Mouse (Mus musculus) limb, embryonic 12.5 days (tissue): Measurements from ENCODE around the gene Psma3. TPM values are rescaled to one million over a fixed set of nuclear protein-coding genes. Genes with fewer than 3 reads are reported as not detected.

Source experiments
- polyA plus RNA-seq: library from polyadenylated mRNA; unstranded; fragments of >200 nt; fragmentation: Nextera tagmentation; extraction: Ambion mirVana; gene quantifications from 2 replicates; pipeline ENCODE4 v1.2.1, GENCODE M21; 2016

Gene Psma3
- polyA plus RNA-seq, 1 experiment from 2014 or later = 611 TPM

Other genes with a start within 250 kb of the Psma3 start
- gene Frmd6, start 149.1 kb upstream of the Psma3 start, polyA plus RNA-seq = 75.1 and 75.2 TPM in 2 replicates
- gene Actr10, start 36.8 kb upstream of the Psma3 start, polyA plus RNA-seq = 249 and 250 TPM in 2 replicates
- 36.3 and 39.3 TPM in 2 replicates for gene Arid4a, start 41.4 kb downstream of the Psma3 start, polyA plus RNA-seq
- gene Tomm20l, start 136.8 kb downstream of the Psma3 start, polyA plus RNA-seq = not detected in 2 replicates
- gene Timm9, start 162.1 kb downstream of the Psma3 start, polyA plus RNA-seq = 76.3 and 77.8 TPM in 2 replicates
- gene 2700049A03Rik, start 162.2 kb downstream of the Psma3 start, polyA plus RNA-seq = 16.6 and 19.0 TPM in 2 replicates